Mouse (Mus musculus): Measurements from ENCODE around the gene Capg. TPM values are rescaled to one million over a fixed set of nuclear protein-coding genes. Genes with fewer than 3 reads are reported as not detected.

Gene Capg
- polyA plus RNA-seq (2012; rRNA removed) = 5.7 and 7.2 TPM in 2 replicates

GRCm38 (mm10) chr6:72544283-72544987, at the start of gene Capg:
Gene Capg, plus strand, starts transcription at chr6:72544391.

GRCm38 (mm10) chr6:72521607-72522006, 22.6 kb upstream of the Capg start, which contains the start of gene Sh2d6:
Gene Sh2d6, minus strand, starts transcription at chr6:72521707.

GRCm38 (mm10) chr6:72597956-72598753, 54.0 kb downstream of the Capg start, which contains the start of the genes Elmod3 and Retsat:
Gene Elmod3, minus strand, starts transcription at chr6:72598413.
Gene Retsat, plus strand, starts transcription at chr6:72598475.

Other genes with a start within 250 kb of the Capg start
- not detected in 2 replicates for gene Sftpb, start 239.8 kb upstream of the Capg start, polyA plus RNA-seq (2012; rRNA removed)
- 30.2 and 36.7 TPM in 2 replicates for gene Usp39, start 199.2 kb upstream of the Capg start, polyA plus RNA-seq (2012; rRNA removed)
- gene 0610030E20Rik, start 197.1 kb upstream of the Capg start, polyA plus RNA-seq (2012; rRNA removed) = 9.8 and 11.2 TPM in 2 replicates
- 31.2 and 38.7 TPM in 2 replicates for gene Tmem150a, start 188.9 kb upstream of the Capg start, polyA plus RNA-seq (2012; rRNA removed)
- 36.8 and 45.8 TPM in 2 replicates for gene Rnf181, start 177.4 kb upstream of the Capg start, polyA plus RNA-seq (2012; rRNA removed)
- gene Vamp5, start 163.9 kb upstream of the Capg start, polyA plus RNA-seq (2012; rRNA removed) = 74.5 and 75.0 TPM in 2 replicates
- 201 and 203 TPM in 2 replicates for gene Vamp8, start 153.7 kb upstream of the Capg start, polyA plus RNA-seq (2012; rRNA removed)
- gene Ggcx, start 130.1 kb upstream of the Capg start, polyA plus RNA-seq (2012; rRNA removed) = 10.5 and 13.9 TPM in 2 replicates
- 105 and 115 TPM in 2 replicates for gene Mat2a, start 104.8 kb upstream of the Capg start, polyA plus RNA-seq (2012; rRNA removed)
- not detected in 2 replicates for gene Sh2d6, start 22.7 kb upstream of the Capg start, polyA plus RNA-seq (2012; rRNA removed)
- 2.8 and 3.1 TPM in 2 replicates for gene Elmod3, start 54.0 kb downstream of the Capg start, polyA plus RNA-seq (2012; rRNA removed)
- gene Retsat, start 54.1 kb downstream of the Capg start, polyA plus RNA-seq (2012; rRNA removed) = 5.2 and 5.7 TPM in 2 replicates
- 8.0 and 9.3 TPM in 2 replicates for gene Tgoln1, start 72.6 kb downstream of the Capg start, polyA plus RNA-seq (2012; rRNA removed)
- 2.5 and 2.8 TPM in 2 replicates for gene Tcf7l1, start 244.9 kb downstream of the Capg start, polyA plus RNA-seq (2012; rRNA removed)

Measured in liver, embryonic 14 days (tissue).